Comparison of ENCODE assay signal across 19 mouse cellular contexts in the genomic region with DNA sequence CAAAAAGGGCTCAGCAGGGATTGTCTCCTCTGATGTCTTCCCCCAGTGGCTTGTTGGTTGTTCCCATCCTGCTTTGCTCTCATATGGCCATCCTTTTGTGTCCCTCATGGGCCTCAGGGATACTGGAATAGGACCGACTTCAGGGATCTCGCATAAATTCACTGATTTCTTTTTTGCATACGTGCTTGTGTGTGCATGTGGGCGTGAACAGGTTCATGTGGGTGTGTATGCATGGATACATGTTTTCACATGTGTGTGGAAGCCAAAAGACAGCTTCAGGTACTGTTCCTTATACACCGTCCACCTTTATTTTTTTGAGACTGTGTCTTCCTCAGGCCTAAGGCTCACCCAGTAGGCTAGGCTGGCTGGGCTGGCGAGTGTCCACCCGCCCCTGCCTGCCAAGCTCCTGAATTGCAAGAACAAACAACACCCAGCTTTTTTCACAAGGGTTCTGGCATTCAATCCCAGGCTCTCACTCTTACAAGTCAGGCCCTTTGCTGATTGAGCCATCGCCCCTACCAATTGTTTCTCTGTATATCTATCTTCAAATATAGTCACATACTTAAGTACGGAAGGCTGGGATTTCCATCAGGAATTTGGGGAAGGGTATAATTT.
DNase-seq lines count a peak whose midpoint lies in the region; ATAC-seq and TF ChIP-seq lines count a peak whose summit lies in the region.
"Had no signal": no experiment of that assay in that cellular context is flagged by ENCODE, and none has a peak within 500 bp of the region (broad histone marks: within the 10 kb centered on the region; RNA-seq: fewer than 3 reads in every experiment).

No protein-coding gene starts in this region.

- H3K27me3 ChIP-seq in heart, embryonic 10.5 days (ENCODE audit: insufficient read depth, poor library complexity, severe bottlenecking), result no peaks in the 10 kb centered on the region
- H3K27me3 ChIP-seq in liver, adult 2 months (ENCODE audit: control insufficient read depth, insufficient read depth, low read length), result no peaks in the 10 kb centered on the region
- H3K27me3 ChIP-seq in liver, embryonic 12.5 days (replicated peaks), result no peaks in the 10 kb centered on the region
- H3K27me3 ChIP-seq: embryonic facial prominence, embryonic 15.5 days; heart, embryonic 12.5 days; hindbrain, embryonic 15.5 days; liver, embryonic 13.5 days; midbrain, embryonic 12.5 days; neural tube, embryonic 15.5 days had no signal

- no peak for TF ChIP-seq POLR2A in liver, adult 2 months (IDR thresholded peaks at IDR 0.05; ENCODE audit: extremely low read depth, insufficient read depth, low read length)

- TF ChIP-seq CTCF in liver, adult 2 months (IDR thresholded peaks at IDR 0.05; ENCODE audit: low read depth, low read length), result peak; percentile 45

- H3K4me3 ChIP-seq in heart, embryonic 10.5 days, result no peak overlapping the region
- no peak overlapping the region for H3K4me3 ChIP-seq in liver, adult 2 months (ENCODE audit: insufficient read depth, low read depth, low read length)
- H3K4me3 ChIP-seq in liver, embryonic 12.5 days, result no peak overlapping the region
- H3K4me3 ChIP-seq: embryonic facial prominence, embryonic 15.5 days; heart, embryonic 12.5 days; hindbrain, embryonic 15.5 days; limb, embryonic 10.5 days; liver, embryonic 13.5 days; midbrain, embryonic 12.5 days; neural tube, embryonic 15.5 days had no signal

- no peaks in the 10 kb centered on the region for H3K9me3 ChIP-seq in heart, embryonic 10.5 days
- no peaks in the 10 kb centered on the region for H3K9me3 ChIP-seq in liver, embryonic 12.5 days (replicated peaks)
- H3K9me3 ChIP-seq: embryonic facial prominence, embryonic 15.5 days; heart, embryonic 12.5 days; hindbrain, embryonic 15.5 days; limb, embryonic 10.5 days; liver, embryonic 13.5 days; midbrain, embryonic 12.5 days; neural tube, embryonic 15.5 days had no signal

- H3K27ac ChIP-seq in heart, embryonic 10.5 days, result no peak overlapping the region
- H3K27ac ChIP-seq in liver, adult 2 months (replicated peaks; ENCODE audit: insufficient read depth, low read depth, low read length), result no peak overlapping the region
- no peak overlapping the region for H3K27ac ChIP-seq in liver, embryonic 12.5 days
- H3K27ac ChIP-seq: embryonic facial prominence, embryonic 15.5 days; hindbrain, embryonic 15.5 days; limb, embryonic 10.5 days; liver, embryonic 13.5 days; midbrain, embryonic 12.5 days; neural tube, embryonic 15.5 days had no signal

- H3K4me1 ChIP-seq in heart, embryonic 10.5 days, result peaks cover 17% of the 10 kb centered on the region
- H3K4me1 ChIP-seq in liver, adult 2 months (ENCODE audit: control insufficient read depth, insufficient read depth, low read length), result no peaks in the 10 kb centered on the region
- H3K4me1 ChIP-seq in liver, embryonic 12.5 days, result no peaks in the 10 kb centered on the region
- H3K4me1 ChIP-seq: embryonic facial prominence, embryonic 15.5 days; hindbrain, embryonic 15.5 days; liver, embryonic 13.5 days; midbrain, embryonic 12.5 days; neural tube, embryonic 15.5 days had no signal

- H3K36me3 ChIP-seq in heart, embryonic 10.5 days, result no peaks in the 10 kb centered on the region
- H3K36me3 ChIP-seq in liver, adult 2 months (ENCODE audit: control insufficient read depth, insufficient read depth, low read length), result no peaks in the 10 kb centered on the region
- no peaks in the 10 kb centered on the region for H3K36me3 ChIP-seq in liver, embryonic 12.5 days
- H3K36me3 ChIP-seq: embryonic facial prominence, embryonic 15.5 days; heart, embryonic 12.5 days; hindbrain, embryonic 15.5 days; limb, embryonic 10.5 days; liver, embryonic 13.5 days; midbrain, embryonic 12.5 days; neural tube, embryonic 15.5 days had no signal

- no peak overlapping the region for H3K9ac ChIP-seq in liver, adult 2 months (ENCODE audit: low read depth, low read length)
- H3K9ac ChIP-seq in liver, embryonic 12.5 days, result no peak overlapping the region
- H3K9ac ChIP-seq: embryonic facial prominence, embryonic 15.5 days; heart, embryonic 12.5 days; hindbrain, embryonic 15.5 days; liver, embryonic 13.5 days; midbrain, embryonic 12.5 days; neural tube, embryonic 15.5 days had no signal

- no peak overlapping the region for H3K4me2 ChIP-seq in liver, embryonic 12.5 days
- H3K4me2 ChIP-seq: embryonic facial prominence, embryonic 15.5 days; heart, embryonic 12.5 days; hindbrain, embryonic 15.5 days; liver, embryonic 13.5 days; midbrain, embryonic 12.5 days; neural tube, embryonic 15.5 days had no signal

- WGBS in heart, embryonic 10.5 days, result 86% methylated on average over 9 of the region's 9 CpGs
- WGBS in liver, adult 2 months, result 60% methylated on average over 9 of the region's 9 CpGs
- 71% methylated on average over 9 of the region's 9 CpGs for WGBS in liver, embryonic 12.5 days (ENCODE audit: insufficient replicate concordance)

- no peaks in the 10 kb centered on the region for H3K79me2 ChIP-seq in liver, adult 2 months (ENCODE audit: control insufficient read depth, insufficient read depth, low read length)

- no peak for ATAC-seq in liver, embryonic 12.5 days
- ATAC-seq: intestine, postnatal 0 days had no signal

- peak; percentile 72 for DNase-seq in heart, embryonic 10.5 days (ENCODE audit: low spot score)
- no peak for DNase-seq in heart, adult 9 months (ENCODE audit: low spot score in 2 of 2)
- DNase-seq in liver, adult 2 months (ENCODE audit: extremely low read depth, low read depth, low spot score), result peak; percentile 82
- peak; percentile 4 for DNase-seq in NIH3T3 (ENCODE audit: low read depth)
- DNase-seq in adrenal gland, postnatal 25 days, result peak; percentile 31
- DNase-seq in neural tube, embryonic 10.5 days (ENCODE audit: extremely low spot score, low spot score), result no peak
- DNase-seq: cerebellum, adult 9-10 months; embryo, embryonic 11 days; gastrocnemius, postnatal 36 days; liver, embryonic 13.5 days; thymus, postnatal 36 days had no signal

Comparison
In these comparisons a context has a peak if more than half of its experiments do, and no peak if none do; other contexts are left out.
1. DNase-seq: peak in heart, embryonic 10.5 days (single experiment), liver, adult 2 months (single experiment), NIH3T3 (single experiment) and adrenal gland, postnatal 25 days (single experiment); none in heart, adult 9 months (0 of 2) and neural tube, embryonic 10.5 days (single experiment).